ENCODE assay signal across 10 mouse cellular contexts in genomic region chr12:86804857-86805256, GRCm38 (mm10).
DNase-seq lines count a peak whose midpoint lies in the region; ATAC-seq lines count a peak whose summit lies in the region.
"Had no signal": no experiment of that assay in that cellular context is flagged by ENCODE, and none has a peak within 500 bp of the region (broad histone marks: within the 10 kb centered on the region; RNA-seq: fewer than 3 reads in every experiment).

No protein-coding gene starts in this region.

- H3K27me3 ChIP-seq in intestine, embryonic 15.5 days (replicated peaks) = no peaks in the 10 kb centered on the region
- H3K27me3 ChIP-seq in intestine, embryonic 16.5 days (replicated peaks; ENCODE audit: control insufficient read depth, insufficient read depth, low read length) = no peaks in the 10 kb centered on the region
- H3K27me3 ChIP-seq in embryonic facial prominence, embryonic 12.5 days = no peaks in the 10 kb centered on the region
- no peaks in the 10 kb centered on the region for H3K27me3 ChIP-seq in forebrain, embryonic 14.5 days (replicated peaks; ENCODE audit: control insufficient read depth, insufficient read depth, low read length)
- no peaks in the 10 kb centered on the region for H3K27me3 ChIP-seq in midbrain, embryonic 14.5 days (ENCODE audit: control insufficient read depth, insufficient read depth, low read length)

- ATAC-seq in intestine, embryonic 15.5 days = no peak
- no peak for ATAC-seq in intestine, embryonic 16.5 days
- no peak for ATAC-seq in embryonic facial prominence, embryonic 12.5 days (ENCODE audit: insufficient number of reproducible peaks, insufficient read depth, low FRiP score, low TSS enrichment)
- no peak for ATAC-seq in forebrain, embryonic 14.5 days
- ATAC-seq in midbrain, embryonic 14.5 days (ENCODE audit: low FRiP score, low TSS enrichment) = no peak
- ATAC-seq in megakaryocyte progenitor cell, adult 5-6 weeks (replicated peaks; ENCODE audit: poor library complexity) = no peak

- H3K4me1 ChIP-seq in intestine, embryonic 15.5 days (replicated peaks) = peaks cover 67% of the 10 kb centered on the region
- peaks cover 56% of the 10 kb centered on the region for H3K4me1 ChIP-seq in intestine, embryonic 16.5 days (ENCODE audit: control insufficient read depth, insufficient read depth, low read length)
- H3K4me1 ChIP-seq in embryonic facial prominence, embryonic 12.5 days = peaks cover 83% of the 10 kb centered on the region
- peaks cover 82% of the 10 kb centered on the region for H3K4me1 ChIP-seq in forebrain, embryonic 14.5 days (ENCODE audit: control insufficient read depth, insufficient read depth, low read length)
- peaks cover 95% of the 10 kb centered on the region for H3K4me1 ChIP-seq in midbrain, embryonic 14.5 days (ENCODE audit: control insufficient read depth, insufficient read depth, low read length)

- no peak overlapping the region for H3K9ac ChIP-seq in intestine, embryonic 15.5 days
- H3K9ac ChIP-seq in intestine, embryonic 16.5 days (ENCODE audit: low read depth, low read length) = no peak overlapping the region
- no peak overlapping the region; the same call in 1 of the 2 replicates for H3K9ac ChIP-seq in embryonic facial prominence, embryonic 12.5 days
- H3K9ac ChIP-seq in forebrain, embryonic 14.5 days (ENCODE audit: low read length) = no peak overlapping the region
- no peak overlapping the region for H3K9ac ChIP-seq in midbrain, embryonic 14.5 days (replicated peaks; ENCODE audit: low read length)

- no peak overlapping the region for H3K4me3 ChIP-seq in intestine, embryonic 15.5 days (replicated peaks)
- no peak overlapping the region for H3K4me3 ChIP-seq in intestine, embryonic 16.5 days (ENCODE audit: low read length)
- H3K4me3 ChIP-seq in embryonic facial prominence, embryonic 12.5 days = no peak overlapping the region
- no peak overlapping the region for H3K4me3 ChIP-seq in forebrain, embryonic 14.5 days (ENCODE audit: low read depth, low read length)
- no peak overlapping the region for H3K4me3 ChIP-seq in midbrain, embryonic 14.5 days (replicated peaks; ENCODE audit: low read depth, low read length)

- 39% methylated on average over 2 of the region's 2 CpGs for WGBS in intestine, embryonic 15.5 days
- WGBS in intestine, embryonic 16.5 days = 48% methylated on average over 2 of the region's 2 CpGs
- 61% methylated on average over 2 of the region's 2 CpGs for WGBS in embryonic facial prominence, embryonic 12.5 days
- WGBS in forebrain, embryonic 14.5 days = 72% methylated on average over 2 of the region's 2 CpGs
- WGBS in midbrain, embryonic 14.5 days = 84% methylated on average over 2 of the region's 2 CpGs

- DNase-seq in forebrain, embryonic 14.5 days (ENCODE audit: low spot score) = no peak
- DNase-seq in midbrain, embryonic 14.5 days = no peak
- no peak for DNase-seq in left cerebral cortex, adult 11 months (ENCODE audit: low spot score)
- no peak for DNase-seq in right cerebral cortex, postnatal 36 days (ENCODE audit: low spot score in 2 of 2)
- DNase-seq: thymus, adult 2 months had no signal

- no peak overlapping the region for H3K4me2 ChIP-seq in intestine, embryonic 15.5 days (replicated peaks)
- H3K4me2 ChIP-seq in intestine, embryonic 16.5 days (ENCODE audit: low read depth, low read length) = no peak overlapping the region
- H3K4me2 ChIP-seq in embryonic facial prominence, embryonic 12.5 days (replicated peaks) = no peak overlapping the region
- no peak overlapping the region for H3K4me2 ChIP-seq in forebrain, embryonic 14.5 days (ENCODE audit: low read length)
- H3K4me2 ChIP-seq in midbrain, embryonic 14.5 days (ENCODE audit: low read length) = no peak overlapping the region
- H3K4me2 ChIP-seq: liver, embryonic 11.5 days had no signal

- H3K9me3 ChIP-seq in intestine, embryonic 15.5 days = no peaks in the 10 kb centered on the region
- H3K9me3 ChIP-seq in intestine, embryonic 16.5 days (ENCODE audit: control insufficient read depth, low read length) = no peaks in the 10 kb centered on the region
- no peaks in the 10 kb centered on the region for H3K9me3 ChIP-seq in embryonic facial prominence, embryonic 12.5 days
- H3K9me3 ChIP-seq in forebrain, embryonic 14.5 days (replicated peaks; ENCODE audit: control insufficient read depth, low read length) = no peaks in the 10 kb centered on the region
- H3K9me3 ChIP-seq in midbrain, embryonic 14.5 days (ENCODE audit: control insufficient read depth, low read length) = no peaks in the 10 kb centered on the region

- H3K27ac ChIP-seq in intestine, embryonic 15.5 days = 0 out of 2 replicates have a peak overlapping the region, but pooled peaks have one; percentile 36
- no peak overlapping the region for H3K27ac ChIP-seq in intestine, embryonic 16.5 days (ENCODE audit: low read length)
- H3K27ac ChIP-seq in embryonic facial prominence, embryonic 12.5 days = peak overlapping the region; percentile 77; the same call in 1 of the 2 replicates
- peak overlapping the region; percentile 59 for H3K27ac ChIP-seq in forebrain, embryonic 14.5 days (ENCODE audit: low read depth, low read length)
- H3K27ac ChIP-seq in midbrain, embryonic 14.5 days (replicated peaks; ENCODE audit: low read depth, low read length) = peak overlapping the region; percentile 99; the same call in 1 of the 2 replicates

- H3K36me3 ChIP-seq in intestine, embryonic 15.5 days = no peaks in the 10 kb centered on the region
- no peaks in the 10 kb centered on the region for H3K36me3 ChIP-seq in intestine, embryonic 16.5 days (ENCODE audit: control insufficient read depth, insufficient read depth, low read length)
- H3K36me3 ChIP-seq in embryonic facial prominence, embryonic 12.5 days = no peaks in the 10 kb centered on the region
- H3K36me3 ChIP-seq in forebrain, embryonic 14.5 days (ENCODE audit: control insufficient read depth, insufficient read depth, low read length) = no peaks in the 10 kb centered on the region
- H3K36me3 ChIP-seq in midbrain, embryonic 14.5 days (ENCODE audit: control insufficient read depth, insufficient read depth, low read length) = no peaks in the 10 kb centered on the region
